Mouse (Mus musculus) CH12.LX (cell line): ENCODE results near the gene Rmdn2. TPM values are rescaled to one million over a fixed set of nuclear protein-coding genes. Genes with fewer than 3 reads are reported as not detected.

Source experiments
- DNase-seq: peaks from one replicate; pipeline ENCODE4 v3.0.0-alpha.2; 2013; ENCODE audit errors: extremely low read depth
- H3K27ac ChIP-seq: 2 replicates; pipeline ENCODE4 v1.5.1; 2012; ENCODE audit warnings: low read depth, mild to moderate bottlenecking, control low read depth, moderate library complexity; ENCODE audit not compliant: insufficient read depth
- H3K27me3 ChIP-seq: replicated peaks from 2 replicates; pipeline ENCODE3; 2012; ENCODE audit warnings: inconsistent platforms
- H3K36me3 ChIP-seq, 2 experiments: replicated peaks in 1 of 2; 2 replicates each; pipeline versions ENCODE3 to v1.6.1; 2012; ENCODE audit warnings: inconsistent platforms in 1 of 2, low read length in 1 of 2, mild to moderate bottlenecking in 1 of 2, mixed read lengths in 1 of 2, moderate library complexity in 1 of 2; ENCODE audit not compliant: control insufficient read depth in 1 of 2, insufficient read depth in 1 of 2
- H3K4me1 ChIP-seq, 2 experiments: 2 replicates each; pipeline ENCODE4 v1.6.1; 2012; ENCODE audit warnings: inconsistent platforms in 1 of 2, moderate library complexity in 1 of 2; ENCODE audit not compliant: insufficient read depth in 2 of 2, control insufficient read depth in 1 of 2
- H3K4me2 ChIP-seq: 2 replicates; pipeline ENCODE4 v1.6.1; 2012; ENCODE audit warnings: low read depth, mild to moderate bottlenecking, control low read depth; ENCODE audit not compliant: poor library complexity, insufficient read depth, severe bottlenecking
- H3K4me3 ChIP-seq, 3 experiments: fragments of 150-350 bp in 1 of 3; sonication (generic) in 1 of 3; replicated peaks in 1 of 3; 2 replicates each; pipeline versions ENCODE3 to v1.5.1; 2011 to 2012; ENCODE audit warnings: low read depth in 2 of 3, low read length in 2 of 3, mild to moderate bottlenecking in 2 of 3, moderate library complexity in 2 of 3, control low read depth in 1 of 3, improper control_type of control experiment in 1 of 3, inconsistent platforms in 1 of 3, mixed read lengths in 1 of 3; ENCODE audit not compliant: poor library complexity in 1 of 3
- H3K79me2 ChIP-seq: replicated peaks from 2 replicates; pipeline ENCODE4 v1.6.1; 2012; ENCODE audit warnings: mild to moderate bottlenecking, moderate library complexity; ENCODE audit not compliant: control insufficient read depth, poor library complexity, insufficient read depth, severe bottlenecking; ENCODE audit errors: extremely low read depth
- H3K9ac ChIP-seq: 2 replicates; pipeline ENCODE4 v1.6.1; 2012; ENCODE audit warnings: low read depth, mild to moderate bottlenecking, control low read depth, moderate library complexity; ENCODE audit not compliant: insufficient read depth
- H3K9me3 ChIP-seq: replicated peaks from 2 replicates; pipeline ENCODE3; 2012; ENCODE audit warnings: low read length, inconsistent platforms, mixed read lengths
- BHLHE40 ChIP-seq: IDR thresholded peaks from 2 replicates; pipeline ENCODE4 v1.6.1; 2011; ENCODE audit warnings: mild to moderate bottlenecking, low read depth, low read length, improper control_type of control experiment
- CHD2 ChIP-seq: IDR thresholded peaks from 2 replicates; pipeline ENCODE4 v1.6.1; 2011; ENCODE audit warnings: low read length, improper control_type of control experiment
- E2F4 ChIP-seq: IDR thresholded peaks from 2 replicates; pipeline ENCODE4 v1.6.1; 2011; ENCODE audit warnings: low read depth, low read length, improper control_type of control experiment; ENCODE audit not compliant: insufficient replicate concordance
- ELF1 ChIP-seq: IDR thresholded peaks from 2 replicates; pipeline ENCODE4 v1.6.1; 2014; ENCODE audit warnings: low read depth, mild to moderate bottlenecking, inconsistent platforms, low read length, improper control_type of control experiment
- GABPA ChIP-seq: IDR thresholded peaks from 2 replicates; pipeline ENCODE4 v1.6.1; 2012; ENCODE audit warnings: low read depth, low read length, improper control_type of control experiment, inconsistent platforms; ENCODE audit not compliant: insufficient replicate concordance
- HCFC1 ChIP-seq: IDR thresholded peaks from 2 replicates; pipeline ENCODE4 v1.6.1; 2012; ENCODE audit warnings: low read depth, mild to moderate bottlenecking, inconsistent platforms, low read length, improper control_type of control experiment
- IRF4 ChIP-seq: IDR thresholded peaks from 2 replicates; pipeline ENCODE4 v1.6.1; 2014; ENCODE audit warnings: low read depth, mild to moderate bottlenecking, inconsistent platforms, low read length, improper control_type of control experiment
- KAT2A ChIP-seq: IDR thresholded peaks from 2 replicates; pipeline ENCODE4 v1.6.1; 2012; ENCODE audit warnings: low read length, improper control_type of control experiment, inconsistent platforms; ENCODE audit not compliant: insufficient replicate concordance
- MAFK ChIP-seq: IDR thresholded peaks from 2 replicates; pipeline ENCODE4 v1.6.1; 2011; ENCODE audit warnings: low read length, improper control_type of control experiment; ENCODE audit not compliant: insufficient replicate concordance
- MAZ ChIP-seq: IDR thresholded peaks from 2 replicates; pipeline ENCODE4 v1.6.1; 2012; ENCODE audit warnings: low read depth, mild to moderate bottlenecking, inconsistent platforms, low read length, improper control_type of control experiment, moderate library complexity
- MYC ChIP-seq: IDR thresholded peaks from 2 replicates; pipeline ENCODE4 v1.6.1; 2011; ENCODE audit warnings: low read depth, mild to moderate bottlenecking, improper control_type of control experiment, low read length
- NELFE ChIP-seq: IDR thresholded peaks from 2 replicates; pipeline ENCODE4 v1.6.1; 2011; ENCODE audit warnings: low read depth, low read length, improper control_type of control experiment
- NRF1 ChIP-seq: IDR thresholded peaks from 2 replicates; pipeline ENCODE4 v1.6.1; 2014; ENCODE audit warnings: low read depth, mild to moderate bottlenecking, inconsistent platforms, low read length, improper control_type of control experiment, moderate library complexity
- PAX5 ChIP-seq: IDR thresholded peaks from 2 replicates; pipeline ENCODE4 v1.6.1; 2012; ENCODE audit warnings: low read length, inconsistent platforms, mixed read lengths
- POLR2A ChIP-seq: IDR thresholded peaks from 2 replicates; pipeline ENCODE4 v1.6.1; 2011; ENCODE audit warnings: low read depth, mild to moderate bottlenecking, improper control_type of control experiment, low read length
- RCOR1 ChIP-seq: conservative IDR thresholded peaks from 2 replicates; pipeline ENCODE4 v1.6.1; 2012; ENCODE audit warnings: low read depth, mild to moderate bottlenecking, inconsistent platforms, low read length, improper control_type of control experiment
- TBP ChIP-seq: conservative IDR thresholded peaks from 2 replicates; pipeline ENCODE4 v1.6.1; 2011; ENCODE audit warnings: low read depth, low read length, improper control_type of control experiment
- TCF12 ChIP-seq: IDR thresholded peaks from 2 replicates; pipeline ENCODE4 v1.6.1; 2014; ENCODE audit warnings: low read depth, mild to moderate bottlenecking, inconsistent platforms, low read length, improper control_type of control experiment
- UBTF ChIP-seq: IDR thresholded peaks from 2 replicates; pipeline ENCODE4 v1.6.1; 2012; ENCODE audit warnings: low read depth, mild to moderate bottlenecking, inconsistent platforms, low read length, improper control_type of control experiment, moderate library complexity
- USF1 ChIP-seq: IDR thresholded peaks from 2 replicates; pipeline ENCODE4 v1.6.1; 2014; ENCODE audit warnings: low read depth, mild to moderate bottlenecking, inconsistent platforms, low read length, improper control_type of control experiment
- dilution Hi-C: fragments of 300-500 bp; cut with MboI; formaldehyde crosslinking; loops from 2 replicates; pipeline ENCODE4 v1.14.3; 2020; ENCODE audit warnings: low sequenced_read_pairs; ENCODE audit not compliant: extremely low pct_unique_long_range_greater_than_20kb, extremely low pct_ligation_motif_present
- in situ Hi-C: fragments of 300-500 bp; cut with MboI; formaldehyde crosslinking; loops from 3 replicates; pipeline ENCODE4 v1.14.3; 2019; ENCODE audit warnings: low sequenced_read_pairs, low pct_ligation_motif_present, low pct_unique_long_range_greater_than_20kb, mixed read lengths
- polyA plus RNA-seq: library from polyadenylated mRNA; unstranded; fragments of >175 nt; gene quantifications from 2 replicates; pipeline ENCODE4 v1.2.1, GENCODE M21; 2012; ENCODE audit warnings: low read depth; ENCODE audit not compliant: insufficient read length
- total RNA-seq, 2 experiments: library from RNA; depleted of rRNA; stranded (reverse); fragments of 300-350 nt in 1 of 2; fragments of >200 nt in 1 of 2; gene quantifications; 2 replicates each; pipeline ENCODE4 v1.2.3; 2012 to 2014

Gene Rmdn2
- total and polyA plus RNA-seq, 3 experiments = 0.59 to 3.0 (median 2.2) TPM

DNA sequence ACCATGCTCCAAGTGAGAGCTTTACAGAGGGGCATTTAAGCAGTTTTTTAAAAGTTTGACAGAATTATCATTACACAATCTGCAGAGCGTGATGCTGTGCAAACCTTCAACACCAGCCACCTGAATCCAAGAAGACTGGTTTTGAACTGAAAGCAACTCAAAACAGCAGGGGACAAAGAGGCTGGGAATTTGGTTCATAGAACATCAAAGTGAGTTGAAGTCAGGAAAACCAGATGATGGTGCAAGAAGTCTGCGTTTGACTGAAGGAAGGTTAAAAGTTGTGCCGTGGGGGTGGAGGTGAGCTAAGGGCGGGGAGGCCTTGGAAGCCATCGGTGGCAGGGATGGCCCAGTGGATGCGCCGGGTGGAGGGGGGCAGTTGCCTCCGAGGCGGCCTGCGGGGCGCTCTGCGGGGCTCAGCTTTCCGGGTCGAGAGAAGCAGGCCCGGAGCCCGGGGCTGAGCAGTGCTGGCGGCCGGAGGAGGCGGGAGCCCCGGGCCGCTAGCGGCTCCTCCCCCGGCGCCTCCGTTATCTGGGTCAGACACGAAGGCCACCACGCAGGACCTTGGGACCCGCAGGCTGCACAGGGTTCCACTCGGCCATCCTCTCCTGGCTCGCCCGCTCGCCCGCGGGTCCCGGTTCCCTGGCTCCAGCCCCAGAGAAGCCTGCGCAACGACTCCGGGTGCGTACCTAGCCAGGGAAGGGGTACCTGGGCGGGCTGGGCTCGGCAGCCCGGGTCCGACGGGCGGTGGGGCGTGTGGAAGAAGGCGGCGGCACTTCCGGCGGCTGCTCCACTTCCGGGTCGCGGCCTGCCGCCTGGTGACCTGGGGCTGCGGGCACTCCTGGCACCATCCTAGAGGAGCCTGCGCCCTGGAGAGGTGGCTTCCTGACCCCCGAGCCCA lies 3.3 kb downstream of the Rmdn2 start:
- Histone ChIP-seq H3K27me3 (no peaks in the 10 kb centered on the region), H3K4me1 (peaks cover 0 to 15% of the 10 kb centered on the region in 2 experiments; a peak in 1 of 4 replicates), H3K4me3 (peak overlapping the region; percentile 71 to 90 (median 80)), H3K9me3 (no peaks in the 10 kb centered on the region), H3K79me2 (no peaks in the 10 kb centered on the region), H3K9ac (peak overlapping the region; percentile 93), H3K27ac (no peak overlapping the region), H3K4me2 (peak overlapping the region; percentile 77), H3K36me3 (peaks cover 0 to 3% of the 10 kb centered on the region in 2 experiments)
- no peak for TF ChIP-seq MYC
- TF ChIP-seq NRF1 = peak; percentile 37; the same call in 1 of the 2 replicates
- peak; percentile 84 for TF ChIP-seq POLR2A
- TF ChIP-seq GABPA = no peak
- TF ChIP-seq TBP = no peak
- peak; percentile 94 for TF ChIP-seq UBTF
- no peak for TF ChIP-seq PAX5
- TF ChIP-seq E2F4 = no peak
- no peak for TF ChIP-seq IRF4
- TF ChIP-seq MAFK = no peak
- peak; percentile 76 for TF ChIP-seq HCFC1
- TF ChIP-seq NELFE = peak; percentile 58
- no peak for TF ChIP-seq BHLHE40
- no peak for TF ChIP-seq KAT2A
- TF ChIP-seq TCF12 = peak; percentile 71
- TF ChIP-seq USF1 = no peak
- peak; percentile 87 for TF ChIP-seq ELF1
- 0 out of 2 replicates have a peak, but pooled peaks have one; percentile 27 for TF ChIP-seq MAZ
- TF ChIP-seq CHD2 = no peak
- TF ChIP-seq RCOR1 = no peak
- in situ Hi-C loops = no loop called here
- dilution Hi-C loops = no loop called here
- peak; percentile 60 for DNase-seq
